Mouse (Mus musculus) MEL (cell line): ENCODE results near the gene Mob3a. TPM values are rescaled to one million over a fixed set of nuclear protein-coding genes. Genes with fewer than 3 reads are reported as not detected.

Source experiments
- DNase-seq: peaks from one replicate; pipeline ENCODE4 v3.0.0; 2011; ENCODE audit warnings: low read depth, low spot score
- H3K27ac ChIP-seq: 2 replicates; pipeline ENCODE4 v1.5.1; 2012; ENCODE audit warnings: low read depth, mild to moderate bottlenecking, control low read depth, low read length, moderate library complexity; ENCODE audit not compliant: control insufficient read depth
- H3K27me3 ChIP-seq, 2 experiments: fragments of 150-350 bp in 1 of 2; sonication (generic) in 1 of 2; 2 replicates each; pipeline ENCODE4 v1.6.1; 2012; ENCODE audit warnings: low read length in 2 of 2, mild to moderate bottlenecking in 2 of 2, improper control_type of control experiment in 1 of 2, moderate library complexity in 1 of 2; ENCODE audit not compliant: insufficient read depth in 2 of 2, control insufficient read depth in 1 of 2
- H3K36me3 ChIP-seq, 2 experiments: 2 replicates each; pipeline ENCODE4 v1.6.1; 2012 to 2014; ENCODE audit warnings: low read length in 2 of 2, improper control_type of control experiment in 1 of 2, inconsistent platforms in 1 of 2, mild to moderate bottlenecking in 1 of 2; ENCODE audit not compliant: insufficient read depth in 2 of 2, control insufficient read depth in 1 of 2
- H3K4me1 ChIP-seq, 2 experiments: fragments of 150-350 bp in 1 of 2; sonication (generic) in 1 of 2; 2 replicates each; pipeline ENCODE4 v1.6.1; 2012; ENCODE audit warnings: low read length in 2 of 2, improper control_type of control experiment in 1 of 2, mild to moderate bottlenecking in 1 of 2; ENCODE audit not compliant: insufficient read depth in 2 of 2, control insufficient read depth in 1 of 2
- H3K4me3 ChIP-seq, 2 experiments: fragments of 150-350 bp in 1 of 2; sonication (generic) in 1 of 2; 2 replicates each; pipeline ENCODE4 v1.5.1; 2012; ENCODE audit warnings: low read depth in 2 of 2, low read length in 2 of 2, mild to moderate bottlenecking in 2 of 2, moderate library complexity in 2 of 2, control low read depth in 1 of 2, improper control_type of control experiment in 1 of 2; ENCODE audit not compliant: control insufficient read depth in 1 of 2, insufficient read depth in 1 of 2
- H3K79me2 ChIP-seq: 2 replicates; pipeline ENCODE4 v1.6.1; 2012; ENCODE audit warnings: mild to moderate bottlenecking, low read length, moderate library complexity; ENCODE audit not compliant: control insufficient read depth, poor library complexity, insufficient read depth
- H3K9ac ChIP-seq: 2 replicates; pipeline ENCODE4 v1.6.1; 2012; ENCODE audit warnings: low read depth, mild to moderate bottlenecking, control low read depth, low read length, moderate library complexity; ENCODE audit not compliant: control insufficient read depth, poor library complexity, severe bottlenecking
- H3K9me3 ChIP-seq: fragments of 150-350 bp; sonication (generic); replicated peaks from 2 replicates; pipeline ENCODE4 v1.6.1; 2012; ENCODE audit warnings: mild to moderate bottlenecking, low read length, improper control_type of control experiment, moderate library complexity; ENCODE audit not compliant: insufficient read depth
- BHLHE40 ChIP-seq: IDR thresholded peaks from 2 replicates; pipeline ENCODE4 v1.6.1; 2012; ENCODE audit warnings: low read depth, mild to moderate bottlenecking, inconsistent platforms, low read length, improper control_type of control experiment, borderline replicate concordance
- E2F4 ChIP-seq: IDR thresholded peaks from 2 replicates; pipeline ENCODE4 v1.6.1; 2011; ENCODE audit warnings: low read depth, low read length, improper control_type of control experiment, borderline replicate concordance
- ETS1 ChIP-seq: IDR thresholded peaks from 2 replicates; pipeline ENCODE4 v1.6.1; 2012; ENCODE audit warnings: low read depth, mild to moderate bottlenecking, inconsistent platforms, low read length, improper control_type of control experiment, moderate library complexity
- GABPA ChIP-seq: IDR thresholded peaks from 2 replicates; pipeline ENCODE4 v1.6.1; 2012; ENCODE audit warnings: low read depth, mild to moderate bottlenecking, inconsistent platforms, low read length, improper control_type of control experiment, moderate library complexity
- GATA1 ChIP-seq: IDR thresholded peaks from 2 replicates; pipeline ENCODE4 v1.6.1; 2011; ENCODE audit warnings: low read depth, low read length, improper control_type of control experiment
- KAT2A ChIP-seq: conservative IDR thresholded peaks from 2 replicates; pipeline ENCODE4 v1.6.1; 2012; ENCODE audit warnings: low read depth, low read length, improper control_type of control experiment, inconsistent platforms
- MAFK ChIP-seq: IDR thresholded peaks from 2 replicates; pipeline ENCODE4 v1.6.1; 2011; ENCODE audit warnings: low read depth, mild to moderate bottlenecking, low read length, improper control_type of control experiment, borderline replicate concordance
- MAX ChIP-seq: IDR thresholded peaks from 2 replicates; pipeline ENCODE4 v1.6.1; 2011; ENCODE audit warnings: low read length, improper control_type of control experiment
- MXI1 ChIP-seq: IDR thresholded peaks from 2 replicates; pipeline ENCODE4 v1.6.1; 2011; ENCODE audit warnings: mild to moderate bottlenecking, low read depth, low read length, improper control_type of control experiment
- MYC ChIP-seq: IDR thresholded peaks from 2 replicates; pipeline ENCODE4 v1.6.1; 2011; ENCODE audit warnings: low read depth, mild to moderate bottlenecking, low read length, improper control_type of control experiment, moderate library complexity
- POLR2AphosphoS5 ChIP-seq: IDR thresholded peaks from 2 replicates; pipeline ENCODE4 v1.6.1; 2012; ENCODE audit warnings: low read depth, borderline replicate concordance, mild to moderate bottlenecking, inconsistent platforms, low read length, moderate library complexity, mixed read lengths
- RAD21 ChIP-seq: IDR thresholded peaks from 2 replicates; pipeline ENCODE4 v1.6.1; 2011; ENCODE audit warnings: mild to moderate bottlenecking, low read depth, low read length, improper control_type of control experiment
- RCOR1 ChIP-seq: IDR thresholded peaks from 2 replicates; pipeline ENCODE4 v1.6.1; 2012; ENCODE audit warnings: low read depth, mild to moderate bottlenecking, inconsistent platforms, low read length, improper control_type of control experiment
- TBP ChIP-seq: IDR thresholded peaks from 2 replicates; pipeline ENCODE4 v1.8.0; 2011; ENCODE audit warnings: low read depth, low read length, improper control_type of control experiment
- USF1 ChIP-seq: IDR thresholded peaks from 2 replicates; pipeline ENCODE4 v1.6.1; 2014; ENCODE audit warnings: low read depth, mild to moderate bottlenecking, inconsistent platforms, low read length, improper control_type of control experiment, moderate library complexity
- USF2 ChIP-seq, 2 experiments: IDR thresholded peaks; 2 replicates each; pipeline ENCODE4 v1.6.1; 2011 to 2012; ENCODE audit warnings: improper control_type of control experiment in 2 of 2, low read length in 2 of 2, borderline replicate concordance in 1 of 2, inconsistent platforms in 1 of 2, low read depth in 1 of 2, mild to moderate bottlenecking in 1 of 2; ENCODE audit not compliant: insufficient read depth in 1 of 2
- ZMIZ1 ChIP-seq: IDR thresholded peaks from 2 replicates; pipeline ENCODE4 v1.6.1; 2012; ENCODE audit warnings: low read depth, mild to moderate bottlenecking, inconsistent platforms, low read length, improper control_type of control experiment, moderate library complexity
- polyA plus RNA-seq, 2 experiments: library from polyadenylated mRNA; stranded (reverse) in 1 of 2; unstranded in 1 of 2; fragments of >175 nt in 1 of 2; fragments of >200 nt in 1 of 2; gene quantifications; 2 replicates each; pipeline versions ENCODE4 v1.2.1 to v1.2.4; 2012; ENCODE audit warnings: low replicate concordance in 2 of 2, low read depth in 1 of 2; ENCODE audit not compliant: insufficient read length in 2 of 2, insufficient read depth in 1 of 2, missing spikeins in 1 of 2
- total RNA-seq: library from RNA; depleted of rRNA; stranded (reverse); fragments of 300-350 nt; gene quantifications from 2 replicates; pipeline ENCODE4 v1.2.3, GENCODE M21; 2012

Gene Mob3a
- total and polyA plus RNA-seq, 3 experiments, result 38.3 to 63.4 TPM; not detected in 1

DNA sequence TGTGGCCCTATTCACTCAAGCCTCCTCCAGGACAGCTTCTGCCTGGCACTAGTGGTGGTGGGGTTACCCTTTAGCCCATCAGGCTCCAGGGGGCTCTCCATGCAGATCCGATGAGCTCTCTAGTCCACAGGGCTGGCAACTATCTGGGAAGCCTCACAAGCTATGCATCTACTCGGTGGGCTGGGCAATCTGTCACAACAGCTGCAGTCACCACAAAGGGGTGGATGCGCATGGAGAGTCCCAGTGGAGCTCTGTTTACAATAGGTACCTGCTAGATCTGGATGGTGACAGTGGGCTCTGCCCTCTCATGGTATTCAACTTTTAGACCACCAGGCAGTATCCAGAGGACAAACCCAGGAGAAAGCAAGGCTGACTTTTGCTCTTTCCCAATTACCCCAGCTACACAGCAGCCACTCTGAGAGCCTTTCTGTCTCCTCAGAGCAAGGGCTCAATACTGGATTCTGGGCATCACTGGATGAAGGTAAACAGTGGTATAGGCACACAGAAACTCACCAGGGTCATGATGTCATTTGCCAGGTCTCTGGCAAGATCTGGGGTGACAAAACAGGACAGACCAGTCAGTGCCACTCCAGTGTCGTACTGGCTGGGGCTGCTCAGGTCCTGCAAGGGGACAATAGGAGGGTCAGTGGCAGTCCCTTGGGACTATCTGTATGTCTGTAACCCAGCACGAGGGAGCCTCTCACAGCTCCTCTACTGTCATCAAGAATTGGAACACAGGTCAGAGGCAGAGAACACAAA lies 25.8 kb upstream of the Mob3a start:
- no peak overlapping the region for H3K4me3 ChIP-seq
- peaks cover 0 to 13% of the 10 kb centered on the region in 2 experiments; a peak in 2 of 4 replicates for H3K36me3 ChIP-seq
- no peak for TF ChIP-seq USF2 (IDR thresholded peaks at IDR 0.05; ENCODE audit: borderline replicate concordance in 1 of 2, insufficient read depth in 1 of 2, low read depth in 1 of 2, low read length in 2 of 2)
- TF ChIP-seq MYC, result no peak
- TF ChIP-seq ETS1, result no peak
- no peak for TF ChIP-seq TBP
- no peak for TF ChIP-seq RCOR1
- no peak for TF ChIP-seq USF1
- no peaks in the 10 kb centered on the region for H3K9me3 ChIP-seq
- H3K27ac ChIP-seq, result no peak overlapping the region
- no peak for DNase-seq
- H3K27me3 ChIP-seq, result no peaks in the 10 kb centered on the region
- no peaks in the 10 kb centered on the region for H3K79me2 ChIP-seq
- H3K9ac ChIP-seq, result no peak overlapping the region
- no peaks in the 10 kb centered on the region for H3K4me1 ChIP-seq

- no peaks in the 10 kb centered on the region for H3K9me3 ChIP-seq
- no peak for DNase-seq
- TF ChIP-seq POLR2AphosphoS5 (no peak), RAD21 (no peak), MAX (no peak)
- TF ChIP-seq, all 39 proteins: peak for 0
- Histone ChIP-seq H3K36me3 (peaks cover 0 to 7% of the 10 kb centered on the region in 2 experiments; a peak in 1 of 4 replicates), H3K27me3 (no peaks in the 10 kb centered on the region), H3K79me2 (no peaks in the 10 kb centered on the region), H3K27ac (no peak overlapping the region), H3K4me1 (no peaks in the 10 kb centered on the region), H3K9ac (no peak overlapping the region), H3K4me3 (no peak overlapping the region)
Observed at GRCm38 (mm10) chr10:80717281-80717680, 15.5 kb upstream of the Mob3a start.

DNA sequence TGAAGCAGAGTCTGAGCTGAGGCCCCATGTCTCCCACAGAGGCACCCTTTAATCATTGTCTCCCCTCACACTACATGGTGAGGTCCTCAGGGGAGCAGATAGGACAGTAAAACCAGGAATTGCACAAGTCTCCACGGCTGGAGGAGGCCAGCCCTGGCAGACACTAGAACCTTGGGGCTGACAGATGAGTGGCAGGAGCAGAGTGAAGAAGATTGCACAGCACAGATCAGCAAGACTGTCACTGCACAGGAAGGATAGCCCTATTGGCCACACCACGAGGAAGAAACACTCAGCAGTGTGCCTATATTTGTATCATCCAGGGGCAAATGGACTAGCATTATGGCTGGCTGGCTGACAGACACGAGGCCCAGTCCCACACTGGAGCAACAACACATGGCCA lies 9.1 kb upstream of the Mob3a start:
- Histone ChIP-seq H3K4me3 (no peak overlapping the region), H3K9me3 (no peaks in the 10 kb centered on the region), H3K79me2 (no peaks in the 10 kb centered on the region), H3K27me3 (no peaks in the 10 kb centered on the region)
- no peak for TF ChIP-seq BHLHE40
- TF ChIP-seq MAFK, result no peak
- TF ChIP-seq KAT2A, result no peak
- TF ChIP-seq MAX, result no peak
- TF ChIP-seq GABPA, result no peak
- no peak for TF ChIP-seq ETS1
- TF ChIP-seq POLR2AphosphoS5, result no peak
- TF ChIP-seq GATA1, result no peak
- no peak for TF ChIP-seq MXI1
- no peak for TF ChIP-seq USF2 (IDR thresholded peaks at IDR 0.05; ENCODE audit: borderline replicate concordance in 1 of 2, insufficient read depth in 1 of 2, low read depth in 1 of 2, low read length in 2 of 2)
- TF ChIP-seq E2F4, result no peak
- no peak for TF ChIP-seq ZMIZ1
- TF ChIP-seq, all 39 proteins: peak for 0
- H3K27ac ChIP-seq, result no peak overlapping the region
- H3K36me3 ChIP-seq, result peaks cover 0 to 2% of the 10 kb centered on the region in 2 experiments; a peak in 1 of 4 replicates
- no peak overlapping the region for H3K9ac ChIP-seq
- no peak for DNase-seq
- H3K4me1 ChIP-seq, result no peaks in the 10 kb centered on the region
